Mouse (Mus musculus) CH12.LX (cell line): ENCODE data around the gene Strada. TPM values are rescaled to one million over a fixed set of nuclear protein-coding genes. Genes with fewer than 3 reads are reported as not detected.
A peak's percentile ranks its signal among the peaks of the same experiment; 100 is the strongest.

ENCODE experiments used
- DNase-seq: peaks from one replicate; pipeline ENCODE4 v3.0.0-alpha.2; 2013; ENCODE audit errors: extremely low read depth
- H3K27ac ChIP-seq: 2 replicates; pipeline ENCODE4 v1.5.1; 2012; ENCODE audit warnings: low read depth, mild to moderate bottlenecking, control low read depth, moderate library complexity; ENCODE audit not compliant: insufficient read depth
- H3K27me3 ChIP-seq: replicated peaks from 2 replicates; pipeline ENCODE3; 2012; ENCODE audit warnings: inconsistent platforms
- H3K36me3 ChIP-seq, 2 experiments: replicated peaks in 1 of 2; 2 replicates each; pipeline versions ENCODE3 to v1.6.1; 2012; ENCODE audit warnings: inconsistent platforms in 1 of 2, low read length in 1 of 2, mild to moderate bottlenecking in 1 of 2, mixed read lengths in 1 of 2, moderate library complexity in 1 of 2; ENCODE audit not compliant: control insufficient read depth in 1 of 2, insufficient read depth in 1 of 2
- H3K4me1 ChIP-seq, 2 experiments: 2 replicates each; pipeline ENCODE4 v1.6.1; 2012; ENCODE audit warnings: inconsistent platforms in 1 of 2, moderate library complexity in 1 of 2; ENCODE audit not compliant: insufficient read depth in 2 of 2, control insufficient read depth in 1 of 2
- H3K4me2 ChIP-seq: 2 replicates; pipeline ENCODE4 v1.6.1; 2012; ENCODE audit warnings: low read depth, mild to moderate bottlenecking, control low read depth; ENCODE audit not compliant: poor library complexity, insufficient read depth, severe bottlenecking
- H3K4me3 ChIP-seq, 3 experiments: fragments of 150-350 bp in 1 of 3; sonication (generic) in 1 of 3; replicated peaks in 1 of 3; 2 replicates each; pipeline versions ENCODE3 to v1.5.1; 2011 to 2012; ENCODE audit warnings: low read depth in 2 of 3, low read length in 2 of 3, mild to moderate bottlenecking in 2 of 3, moderate library complexity in 2 of 3, control low read depth in 1 of 3, improper control_type of control experiment in 1 of 3, inconsistent platforms in 1 of 3, mixed read lengths in 1 of 3; ENCODE audit not compliant: poor library complexity in 1 of 3
- H3K79me2 ChIP-seq: replicated peaks from 2 replicates; pipeline ENCODE4 v1.6.1; 2012; ENCODE audit warnings: mild to moderate bottlenecking, moderate library complexity; ENCODE audit not compliant: control insufficient read depth, poor library complexity, insufficient read depth, severe bottlenecking; ENCODE audit errors: extremely low read depth
- H3K9ac ChIP-seq: 2 replicates; pipeline ENCODE4 v1.6.1; 2012; ENCODE audit warnings: low read depth, mild to moderate bottlenecking, control low read depth, moderate library complexity; ENCODE audit not compliant: insufficient read depth
- H3K9me3 ChIP-seq: replicated peaks from 2 replicates; pipeline ENCODE3; 2012; ENCODE audit warnings: low read length, inconsistent platforms, mixed read lengths
- CHD1 ChIP-seq: IDR thresholded peaks from 2 replicates; pipeline ENCODE4 v1.6.1; 2012; ENCODE audit warnings: low read depth, low read length, improper control_type of control experiment, inconsistent platforms
- CTCF ChIP-seq, 2 experiments: IDR thresholded peaks in 1 of 2; conservative IDR thresholded peaks in 1 of 2; 2 replicates each; pipeline ENCODE4 v1.5.1; 2011 to 2012; ENCODE audit warnings: low read depth in 2 of 2, low read length in 2 of 2, improper control_type of control experiment in 1 of 2, inconsistent platforms in 1 of 2, mild to moderate bottlenecking in 1 of 2, moderate library complexity in 1 of 2
- HCFC1 ChIP-seq: IDR thresholded peaks from 2 replicates; pipeline ENCODE4 v1.6.1; 2012; ENCODE audit warnings: low read depth, mild to moderate bottlenecking, inconsistent platforms, low read length, improper control_type of control experiment
- MXI1 ChIP-seq: IDR thresholded peaks from 2 replicates; pipeline ENCODE4 v1.6.1; 2011; ENCODE audit warnings: mild to moderate bottlenecking, low read depth, low read length, improper control_type of control experiment
- POLR2A ChIP-seq: IDR thresholded peaks from 2 replicates; pipeline ENCODE4 v1.6.1; 2011; ENCODE audit warnings: low read depth, mild to moderate bottlenecking, improper control_type of control experiment, low read length
- POLR2AphosphoS2 ChIP-seq: IDR thresholded peaks from 2 replicates; pipeline ENCODE4 v1.6.1; 2011; ENCODE audit warnings: low read depth, low read length, improper control_type of control experiment
- ZC3H11A ChIP-seq: IDR thresholded peaks from 2 replicates; pipeline ENCODE4 v1.6.1; 2012; ENCODE audit warnings: low read depth, mild to moderate bottlenecking, inconsistent platforms, low read length, improper control_type of control experiment
- dilution Hi-C: fragments of 300-500 bp; cut with MboI; formaldehyde crosslinking; loops from 2 replicates; pipeline ENCODE4 v1.14.3; 2020; ENCODE audit warnings: low sequenced_read_pairs; ENCODE audit not compliant: extremely low pct_unique_long_range_greater_than_20kb, extremely low pct_ligation_motif_present
- in situ Hi-C: fragments of 300-500 bp; cut with MboI; formaldehyde crosslinking; loops from 3 replicates; pipeline ENCODE4 v1.14.3; 2019; ENCODE audit warnings: low sequenced_read_pairs, low pct_ligation_motif_present, low pct_unique_long_range_greater_than_20kb, mixed read lengths
- polyA plus RNA-seq: library from polyadenylated mRNA; unstranded; fragments of >175 nt; gene quantifications from 2 replicates; pipeline ENCODE4 v1.2.1, GENCODE M21; 2012; ENCODE audit warnings: low read depth; ENCODE audit not compliant: insufficient read length
- total RNA-seq, 2 experiments: library from RNA; depleted of rRNA; stranded (reverse); fragments of 300-350 nt in 1 of 2; fragments of >200 nt in 1 of 2; gene quantifications; 2 replicates each; pipeline ENCODE4 v1.2.3; 2012 to 2014

Strada gene
- total and polyA plus RNA-seq, 3 experiments = 36.8 to 51.7 (median 41.7) TPM

DNA sequence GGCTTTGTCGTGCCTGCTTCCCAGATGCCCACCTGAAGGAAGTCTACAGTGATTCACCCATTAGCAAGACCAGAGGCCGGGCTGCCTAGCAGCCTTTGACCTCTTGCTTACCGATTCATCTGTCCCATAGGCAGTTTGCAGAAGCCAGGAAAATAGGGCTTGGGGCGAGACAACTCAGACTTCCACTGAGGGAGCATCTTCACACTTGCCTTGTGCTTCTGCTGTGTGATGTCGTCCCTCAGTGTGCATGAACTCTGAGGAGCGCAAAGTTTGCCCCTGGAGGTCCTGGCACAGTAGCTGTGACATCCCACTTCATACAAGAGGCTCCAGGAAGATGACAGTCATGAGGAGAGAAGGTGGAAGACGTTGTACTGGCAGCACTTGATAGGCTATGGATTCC is 44.8 kb downstream of the Strada start:
- Histone ChIP-seq H3K4me3 (peak overlapping the region in 2 of 3 experiments; percentile 6 to 19), H3K79me2 (peaks cover 29% of the 10 kb centered on the region), H3K27me3 (no peaks in the 10 kb centered on the region), H3K27ac (peak overlapping the region; percentile 90; the same call in 1 of the 2 replicates), H3K4me1 (peaks cover 31 to 62% of the 10 kb centered on the region in 2 experiments), H3K9ac (peak overlapping the region; percentile 96; the same call in 1 of the 2 replicates), H3K36me3 (peaks cover 56 to 68% of the 10 kb centered on the region in 2 experiments), H3K4me2 (peak overlapping the region; percentile 78; the same call in 1 of the 2 replicates), H3K9me3 (no peaks in the 10 kb centered on the region)
- dilution Hi-C loops (no loop called here), in situ Hi-C loops (no loop called here)
- no peak for TF ChIP-seq ZC3H11A
- peak; percentile 37 for TF ChIP-seq POLR2A
- TF ChIP-seq HCFC1 = no peak
- no peak for DNase-seq

DNA sequence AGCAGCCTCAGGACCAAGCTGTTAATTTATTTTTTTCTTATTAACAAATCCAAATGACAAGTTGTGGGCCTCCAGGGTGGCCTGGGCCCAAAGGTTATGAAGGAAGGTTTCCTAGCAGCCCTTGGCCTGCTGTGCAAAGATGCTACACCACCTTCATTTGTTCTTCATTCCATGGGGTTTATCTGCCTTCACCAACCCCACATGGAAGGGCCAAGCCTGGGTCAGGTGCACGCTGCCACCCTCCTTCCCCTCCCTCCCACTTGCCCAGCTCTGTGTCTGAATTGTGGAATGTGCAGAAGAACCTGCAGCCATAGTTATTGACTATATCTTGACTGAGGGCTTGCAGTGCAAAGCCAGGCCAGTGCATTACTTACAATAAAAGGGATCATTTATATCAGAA is 45.7 kb downstream of the Strada start:
- no peaks in the 10 kb centered on the region for H3K27me3 ChIP-seq
- peak overlapping the region in 1 of 3 experiments; percentile 21 for H3K4me3 ChIP-seq
- H3K4me2 ChIP-seq = peak overlapping the region; percentile 78; the same call in 1 of the 2 replicates
- dilution Hi-C loops (no loop called here), in situ Hi-C loops (no loop called here)
- H3K9ac ChIP-seq = peak overlapping the region; percentile 6; the same call in 1 of the 2 replicates
- no peaks in the 10 kb centered on the region for H3K9me3 ChIP-seq
- H3K79me2 ChIP-seq = peaks cover 29% of the 10 kb centered on the region
- TF ChIP-seq POLR2A (peak; percentile 31), POLR2AphosphoS2 (peak; percentile 84; the same call in 1 of the 2 replicates), CHD1 (no peak), MXI1 (no peak)
- TF ChIP-seq, all 38 proteins: peak for 2
- no peak for DNase-seq
- Histone ChIP-seq H3K4me1 (peaks cover 29 to 53% of the 10 kb centered on the region in 2 experiments), H3K36me3 (peaks cover 65 to 76% of the 10 kb centered on the region in 2 experiments), H3K27ac (peak overlapping the region; percentile 50; the same call in 1 of the 2 replicates)

DNA sequence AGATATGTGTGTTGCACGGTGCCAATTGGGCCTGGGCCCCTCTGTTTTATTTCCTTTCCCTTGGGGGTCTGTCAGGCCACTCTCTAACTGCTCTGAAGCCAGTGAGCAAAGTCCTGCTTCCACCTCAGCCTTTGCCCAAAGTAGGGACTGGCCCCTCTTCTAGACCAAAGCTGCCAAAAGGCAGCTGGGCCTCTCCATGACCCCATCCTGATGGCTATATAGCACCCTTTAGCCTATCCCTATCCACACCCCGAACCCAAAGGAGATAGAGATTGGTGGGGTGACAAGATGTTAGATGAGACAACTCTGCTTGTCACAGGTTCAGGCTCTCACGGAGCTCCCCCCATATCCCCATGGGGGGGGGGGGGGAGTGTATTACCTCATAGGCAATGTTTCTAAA is 46.2 kb downstream of the Strada start:
- no peaks in the 10 kb centered on the region for H3K27me3 ChIP-seq
- TF ChIP-seq CTCF (conservative IDR thresholded peaks at IDR 0.05 in 1 of 2, IDR thresholded peaks at IDR 0.05 in 1 of 2; ENCODE audit: low read depth in 2 of 2, low read length in 2 of 2) (no peak), MXI1 (no peak), CHD1 (no peak), POLR2A (no peak; the same call in 1 of the 2 replicates), POLR2AphosphoS2 (0 out of 2 replicates have a peak, but pooled peaks have one; percentile 33)
- TF ChIP-seq, all 38 proteins: peak for 1
- peak overlapping the region; percentile 26; the same call in 1 of the 2 replicates for H3K27ac ChIP-seq
- no peak overlapping the region for H3K4me3 ChIP-seq
- H3K9ac ChIP-seq = peak overlapping the region; percentile 1; the same call in 1 of the 2 replicates
- H3K9me3 ChIP-seq = no peaks in the 10 kb centered on the region
- peaks cover 29% of the 10 kb centered on the region for H3K79me2 ChIP-seq
- dilution Hi-C loops (no loop called here), in situ Hi-C loops (no loop called here)
- no peak for DNase-seq
- no peak overlapping the region; the same call in 1 of the 2 replicates for H3K4me2 ChIP-seq
- H3K36me3 ChIP-seq = peaks cover 70 to 81% of the 10 kb centered on the region in 2 experiments
- H3K4me1 ChIP-seq = peaks cover 24 to 48% of the 10 kb centered on the region in 2 experiments
